Mouse (Mus musculus): ENCODE data around the gene Fbxl20.

DNA sequence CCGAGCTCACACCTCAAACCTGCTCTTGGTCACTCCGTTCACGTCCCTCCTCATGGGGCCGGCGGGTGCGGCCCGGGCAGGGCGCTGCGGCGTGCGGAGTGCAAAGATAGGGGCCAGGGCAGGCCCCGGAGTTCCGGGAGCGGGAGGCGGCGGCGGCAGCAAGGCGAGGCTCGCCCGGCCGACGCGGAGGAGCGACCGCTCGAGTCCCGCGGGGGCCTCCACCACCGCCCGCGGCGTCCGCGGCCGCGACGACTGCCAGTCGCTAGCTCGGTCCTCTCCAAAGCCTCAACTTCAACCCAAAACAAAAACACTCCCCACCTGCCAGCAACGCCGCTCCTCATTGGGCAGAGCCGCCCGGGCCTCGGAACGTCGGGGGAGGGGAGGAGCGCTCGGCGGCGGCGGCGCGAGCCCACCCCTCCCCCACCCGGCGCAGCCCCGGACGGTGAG, 876 bp downstream of the Fbxl20 start:
- TF ChIP-seq CTCF (conservative IDR thresholded peaks at IDR 0.05; ENCODE audit: low read length) (no peak), NANOG (IDR thresholded peaks at IDR 0.05; ENCODE audit: borderline replicate concordance, low read length) (no peak)
